Mouse (Mus musculus): ENCODE results near the gene Primpol. TPM values are rescaled to one million over a fixed set of nuclear protein-coding genes. Genes with fewer than 3 reads are reported as not detected.

Primpol gene
- polyA plus RNA-seq, 1 experiment from 2014 or later, result 7.1 TPM

- no peaks in the 10 kb centered on the region for H3K4me1 ChIP-seq (ENCODE audit: control insufficient read depth, insufficient read depth, low read length)
- no peak for ATAC-seq
- no peaks in the 10 kb centered on the region for H3K27me3 ChIP-seq (ENCODE audit: control insufficient read depth, insufficient read depth, low read depth, low read length)
- H3K9ac ChIP-seq (ENCODE audit: low read depth, low read length), result no peak overlapping the region
- H3K9me3 ChIP-seq (replicated peaks; ENCODE audit: control insufficient read depth, low read length, poor library complexity, severe bottlenecking), result no peaks in the 10 kb centered on the region
- H3K4me3 ChIP-seq (ENCODE audit: low read depth, low read length), result no peak overlapping the region
- H3K27ac ChIP-seq (ENCODE audit: low read length), result no peak overlapping the region
- 86% methylated on average over 6 of the region's 6 CpGs for WGBS
- H3K36me3 ChIP-seq (ENCODE audit: control insufficient read depth, insufficient read depth, low read length), result 0 out of 2 replicates have a peak, but pooled peaks cover 2% of the 10 kb centered on the region
- no peak overlapping the region for H3K4me2 ChIP-seq (ENCODE audit: low read length)
Observed at GRCm38 (mm10) chr8:46559428-46559827, 57.6 kb downstream of the Primpol start.

- no peaks in the 10 kb centered on the region for H3K36me3 ChIP-seq (ENCODE audit: control insufficient read depth, insufficient read depth, low read length)
- peak overlapping the region; percentile 60 for H3K9ac ChIP-seq (ENCODE audit: low read depth, low read length)
- 2% methylated on average over 10 of the region's 10 CpGs for WGBS
- H3K9me3 ChIP-seq (replicated peaks; ENCODE audit: control insufficient read depth, low read length, poor library complexity, severe bottlenecking), result no peaks in the 10 kb centered on the region
- no peak overlapping the region for H3K27ac ChIP-seq (ENCODE audit: low read length)
- H3K4me2 ChIP-seq (ENCODE audit: low read length), result peak overlapping the region; percentile 91
- H3K4me3 ChIP-seq (ENCODE audit: low read depth, low read length), result peak overlapping the region; percentile 76
- ATAC-seq, result no peak
- peaks cover 10% of the 10 kb centered on the region for H3K4me1 ChIP-seq (ENCODE audit: control insufficient read depth, insufficient read depth, low read length)
- no peaks in the 10 kb centered on the region for H3K27me3 ChIP-seq (ENCODE audit: control insufficient read depth, insufficient read depth, low read depth, low read length)
Observed at GRCm38 (mm10) chr8:46552441-46552765, 64.6 kb downstream of the Primpol start.

GRCm38 (mm10) chr8:46551615-46552440 is 65.2 kb downstream of the Primpol start, which contains the start of gene Cenpu:
Gene Cenpu, plus strand, starts transcription at chr8:46552028.
- Histone ChIP-seq H3K4me1 (ENCODE audit: control insufficient read depth, insufficient read depth, low read length) (peaks cover 10% of the 10 kb centered on the region), H3K4me2 (ENCODE audit: low read length) (peak within 1 kb of the TSS; percentile 91), H3K9ac (ENCODE audit: low read depth, low read length) (peak within 1 kb of the TSS; percentile 68), H3K36me3 (ENCODE audit: control insufficient read depth, insufficient read depth, low read length) (no peaks in the 10 kb centered on the region), H3K4me3 (ENCODE audit: low read depth, low read length) (peak within 1 kb of the TSS; percentile 76), H3K9me3 (replicated peaks; ENCODE audit: control insufficient read depth, low read length, poor library complexity, severe bottlenecking) (no peaks in the 10 kb centered on the region), H3K27ac (ENCODE audit: low read length) (peak within 1 kb of the TSS; percentile 82), H3K27me3 (ENCODE audit: control insufficient read depth, insufficient read depth, low read depth, low read length) (no peaks in the 10 kb centered on the region)
- WGBS, result under 1% methylated on average over 50 of the region's 50 CpGs
- ATAC-seq, result peak; percentile 99

GRCm38 (mm10) chr8:46551029-46551428 is 66.0 kb downstream of the Primpol start:
- peak overlapping the region; percentile 52 for H3K4me2 ChIP-seq (ENCODE audit: low read length)
- ATAC-seq, result 0 out of 2 replicates have a peak, but pooled peaks have one; percentile 22
- no peak overlapping the region for H3K9ac ChIP-seq (ENCODE audit: low read depth, low read length)
- no peaks in the 10 kb centered on the region for H3K36me3 ChIP-seq (ENCODE audit: control insufficient read depth, insufficient read depth, low read length)
- peak overlapping the region; percentile 76 for H3K4me3 ChIP-seq (ENCODE audit: low read depth, low read length)
- H3K27me3 ChIP-seq (ENCODE audit: control insufficient read depth, insufficient read depth, low read depth, low read length), result no peaks in the 10 kb centered on the region
- WGBS, result 54% methylated on average over 4 of the region's 4 CpGs
- H3K4me1 ChIP-seq (ENCODE audit: control insufficient read depth, insufficient read depth, low read length), result peaks cover 10% of the 10 kb centered on the region
- no peaks in the 10 kb centered on the region for H3K9me3 ChIP-seq (replicated peaks; ENCODE audit: control insufficient read depth, low read length, poor library complexity, severe bottlenecking)
- H3K27ac ChIP-seq (ENCODE audit: low read length), result no peak overlapping the region

GRCm38 (mm10) chr8:46550058-46550457 is 67.0 kb downstream of the Primpol start:
- 89% methylated on average over 8 of the region's 8 CpGs for WGBS
- Histone ChIP-seq H3K4me2 (ENCODE audit: low read length) (no peak overlapping the region), H3K36me3 (ENCODE audit: control insufficient read depth, insufficient read depth, low read length) (no peaks in the 10 kb centered on the region), H3K9ac (ENCODE audit: low read depth, low read length) (no peak overlapping the region), H3K27me3 (ENCODE audit: control insufficient read depth, insufficient read depth, low read depth, low read length) (no peaks in the 10 kb centered on the region), H3K4me3 (ENCODE audit: low read depth, low read length) (no peak overlapping the region), H3K4me1 (ENCODE audit: control insufficient read depth, insufficient read depth, low read length) (peaks cover 10% of the 10 kb centered on the region), H3K9me3 (replicated peaks; ENCODE audit: control insufficient read depth, low read length, poor library complexity, severe bottlenecking) (no peaks in the 10 kb centered on the region), H3K27ac (ENCODE audit: low read length) (no peak overlapping the region)
- no peak for ATAC-seq

GRCm38 (mm10) chr8:46547245-46547644 is 69.8 kb downstream of the Primpol start:
- no peak overlapping the region for H3K4me2 ChIP-seq (ENCODE audit: low read length)
- no peak for ATAC-seq
- 52% methylated on average over 4 of the region's 4 CpGs for WGBS
- no peaks in the 10 kb centered on the region for H3K9me3 ChIP-seq (replicated peaks; ENCODE audit: control insufficient read depth, low read length, poor library complexity, severe bottlenecking)
- H3K4me3 ChIP-seq (ENCODE audit: low read depth, low read length), result no peak overlapping the region
- H3K4me1 ChIP-seq (ENCODE audit: control insufficient read depth, insufficient read depth, low read length), result peaks cover 5% of the 10 kb centered on the region
- H3K27me3 ChIP-seq (ENCODE audit: control insufficient read depth, insufficient read depth, low read depth, low read length), result no peaks in the 10 kb centered on the region
- H3K27ac ChIP-seq (ENCODE audit: low read length), result no peak overlapping the region
- H3K36me3 ChIP-seq (ENCODE audit: control insufficient read depth, insufficient read depth, low read length), result no peaks in the 10 kb centered on the region
- no peak overlapping the region for H3K9ac ChIP-seq (ENCODE audit: low read depth, low read length)

DNA sequence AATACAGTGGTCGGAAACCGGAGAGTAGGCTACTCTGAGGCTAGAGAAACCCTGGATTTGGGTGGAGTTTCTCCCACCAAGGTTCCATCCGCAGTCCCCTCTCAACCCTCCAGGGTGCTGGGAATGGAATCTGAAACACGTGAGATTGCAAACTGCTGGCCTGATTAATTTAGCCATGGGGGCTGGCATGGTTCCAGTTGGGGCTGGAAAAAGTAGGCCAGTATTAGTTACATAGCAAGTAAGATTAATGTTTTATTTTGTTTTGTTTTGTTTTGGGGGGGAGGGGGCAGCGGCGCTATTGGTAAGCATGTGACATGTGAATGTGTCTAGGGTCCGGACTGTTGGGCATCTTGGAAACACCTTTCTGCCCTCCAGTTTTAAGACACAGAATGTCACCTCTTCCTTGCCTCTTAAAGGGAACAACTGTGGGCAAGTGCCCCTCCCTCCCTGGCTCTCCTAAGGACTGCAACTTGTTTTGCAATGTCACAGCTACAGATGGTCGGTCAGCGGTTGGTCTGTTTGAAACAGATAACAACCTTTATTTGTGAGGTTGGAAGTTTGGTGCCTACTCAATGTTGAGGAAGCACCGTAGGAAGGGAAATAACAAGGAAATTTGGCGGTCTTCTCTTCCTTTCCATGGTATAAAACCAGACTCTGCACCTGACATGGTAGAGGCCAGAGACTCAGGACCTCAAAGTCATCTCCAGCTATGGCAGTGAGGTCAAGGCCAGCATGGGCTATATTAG is 70.4 kb downstream of the Primpol start:
- no peak overlapping the region for H3K27ac ChIP-seq (ENCODE audit: low read length)
- H3K9me3 ChIP-seq (replicated peaks; ENCODE audit: control insufficient read depth, low read length, poor library complexity, severe bottlenecking), result no peaks in the 10 kb centered on the region
- WGBS, result 81% methylated on average over 11 of the region's 11 CpGs
- no peak overlapping the region for H3K4me3 ChIP-seq (ENCODE audit: low read depth, low read length)
- H3K4me1 ChIP-seq (ENCODE audit: control insufficient read depth, insufficient read depth, low read length), result peaks cover 4% of the 10 kb centered on the region
- no peaks in the 10 kb centered on the region for H3K27me3 ChIP-seq (ENCODE audit: control insufficient read depth, insufficient read depth, low read depth, low read length)
- no peak overlapping the region for H3K4me2 ChIP-seq (ENCODE audit: low read length)
- ATAC-seq, result no peak
- no peak overlapping the region for H3K9ac ChIP-seq (ENCODE audit: low read depth, low read length)
- no peaks in the 10 kb centered on the region for H3K36me3 ChIP-seq (ENCODE audit: control insufficient read depth, insufficient read depth, low read length)

- Histone ChIP-seq H3K27me3 (ENCODE audit: control insufficient read depth, insufficient read depth, low read depth, low read length) (no peaks in the 10 kb centered on the region), H3K4me3 (ENCODE audit: low read depth, low read length) (no peak overlapping the region), H3K9me3 (replicated peaks; ENCODE audit: control insufficient read depth, low read length, poor library complexity, severe bottlenecking) (no peaks in the 10 kb centered on the region), H3K27ac (ENCODE audit: low read length) (no peak overlapping the region), H3K4me1 (ENCODE audit: control insufficient read depth, insufficient read depth, low read length) (peaks cover under 1% of the 10 kb centered on the region; the same call in 1 of the 2 replicates), H3K4me2 (ENCODE audit: low read length) (no peak overlapping the region), H3K9ac (ENCODE audit: low read depth, low read length) (no peak overlapping the region), H3K36me3 (ENCODE audit: control insufficient read depth, insufficient read depth, low read length) (no peaks in the 10 kb centered on the region)
- ATAC-seq, result no peak
- WGBS, result 84% methylated on average over 5 of the region's 5 CpGs
Observed at GRCm38 (mm10) chr8:46545854-46546253, 71.2 kb downstream of the Primpol start.

- Histone ChIP-seq H3K36me3 (ENCODE audit: control insufficient read depth, insufficient read depth, low read length) (no peaks in the 10 kb centered on the region), H3K27me3 (ENCODE audit: control insufficient read depth, insufficient read depth, low read depth, low read length) (no peaks in the 10 kb centered on the region), H3K4me3 (ENCODE audit: low read depth, low read length) (no peak overlapping the region), H3K9me3 (replicated peaks; ENCODE audit: control insufficient read depth, low read length, poor library complexity, severe bottlenecking) (no peaks in the 10 kb centered on the region), H3K27ac (ENCODE audit: low read length) (no peak overlapping the region), H3K4me2 (ENCODE audit: low read length) (no peak overlapping the region), H3K4me1 (ENCODE audit: control insufficient read depth, insufficient read depth, low read length) (no peaks in the 10 kb centered on the region), H3K9ac (ENCODE audit: low read depth, low read length) (no peak overlapping the region)
- 73% methylated on average over 6 of the region's 6 CpGs for WGBS
- no peak for ATAC-seq
Observed at GRCm38 (mm10) chr8:46543662-46544061, 73.3 kb downstream of the Primpol start.
